Mouse (Mus musculus): ENCODE measurements around the gene Litaf.

The Litaf gene

GRCm38 (mm10) chr16:10916271-10916670, 149.7 kb downstream of the Litaf start:
- DNase-seq (ENCODE audit: low read depth, low spot score): no peak

- no peak for DNase-seq (ENCODE audit: low read depth, low spot score)
Measured at GRCm38 (mm10) chr16:10915066-10915465, 150.9 kb downstream of the Litaf start.

DNA sequence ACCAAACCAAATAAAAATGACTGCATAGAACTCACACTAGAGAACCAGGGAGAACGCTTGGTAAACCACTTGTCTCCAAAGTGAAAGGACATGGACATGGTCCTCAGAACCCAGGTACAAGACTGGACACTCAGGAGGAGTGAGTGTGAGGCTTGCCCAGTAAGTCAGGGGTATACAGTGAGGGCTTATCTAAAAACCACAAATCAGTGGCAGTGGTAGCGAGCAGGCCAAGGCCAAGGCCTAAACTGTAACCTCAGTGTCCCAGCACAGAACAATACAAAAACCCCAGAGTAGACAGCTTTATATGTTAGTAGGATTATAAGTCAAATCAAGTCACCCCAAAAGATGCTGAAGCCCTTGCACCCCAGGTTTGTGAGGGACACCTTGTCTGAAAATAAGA, 154.9 kb downstream of the Litaf start:
- no peak for DNase-seq (ENCODE audit: low read depth, low spot score)

GRCm38 (mm10) chr16:10910541-10910940, 155.4 kb downstream of the Litaf start:
- DNase-seq (ENCODE audit: low read depth, low spot score): no peak
